Mouse (Mus musculus) limb, embryonic 13.5 days (tissue): ENCODE measurements around the gene Rnf157. TPM values are rescaled to one million over a fixed set of nuclear protein-coding genes. Genes with fewer than 3 reads are reported as not detected.

ENCODE experiments used
- ATAC-seq: fragments of 200-750 bp; cut with Nextera tagmentation; 2 replicates; pipeline ENCODE4 v1.8.0; 2017; ENCODE audit warnings: low read depth, moderate number of reproducible peaks, moderate TSS enrichment; ENCODE audit not compliant: low FRiP score
- H3K27ac ChIP-seq: fragments of 300-500 bp; sonication (generic); 2 replicates; pipeline ENCODE4 v1.5.1; 2015; ENCODE audit warnings: inconsistent platforms, mild to moderate bottlenecking, moderate library complexity
- H3K27me3 ChIP-seq: fragments of 300-500 bp; sonication (generic); 2 replicates; pipeline ENCODE4 v1.6.1; 2015; ENCODE audit warnings: mild to moderate bottlenecking, inconsistent platforms
- H3K36me3 ChIP-seq: fragments of 300-500 bp; sonication (generic); 2 replicates; pipeline ENCODE4 v1.6.1; 2015; ENCODE audit warnings: inconsistent platforms, mild to moderate bottlenecking, moderate library complexity
- H3K4me1 ChIP-seq: fragments of 300-500 bp; sonication (generic); 2 replicates; pipeline ENCODE4 v1.6.1; 2015; ENCODE audit warnings: inconsistent platforms
- H3K4me2 ChIP-seq: fragments of 300-500 bp; sonication (generic); replicated peaks from 2 replicates; pipeline ENCODE4 v1.6.1; 2015; ENCODE audit warnings: inconsistent platforms, mild to moderate bottlenecking, moderate library complexity
- H3K4me3 ChIP-seq: fragments of 300-500 bp; sonication (generic); 2 replicates; pipeline ENCODE4 v1.5.1; 2015; ENCODE audit warnings: moderate library complexity, mild to moderate bottlenecking, inconsistent platforms
- H3K9ac ChIP-seq: fragments of 300-500 bp; sonication (generic); 2 replicates; pipeline ENCODE4 v1.6.1; 2015; ENCODE audit warnings: mild to moderate bottlenecking, inconsistent platforms
- H3K9me3 ChIP-seq: fragments of 300-500 bp; sonication (generic); 2 replicates; pipeline ENCODE4 v1.6.1; 2016; ENCODE audit warnings: inconsistent platforms
- WGBS: fragments of 180-500 bp; shearing (Covaris S2); methylation state at CpG from one replicate; pipeline ENCODE4 v1.1.7; 2015; 5-methylcytosine and 5-hydroxymethylcytosine counted together
- polyA plus RNA-seq: library from polyadenylated mRNA; unstranded; fragments of >200 nt; fragmentation: Nextera tagmentation; extraction: Ambion mirVana; gene quantifications from 2 replicates; pipeline ENCODE4 v1.2.1, GENCODE M21; 2015

The Rnf157 gene
- polyA plus RNA-seq, 1 experiment from 2014 or later: 18.6 TPM

DNA sequence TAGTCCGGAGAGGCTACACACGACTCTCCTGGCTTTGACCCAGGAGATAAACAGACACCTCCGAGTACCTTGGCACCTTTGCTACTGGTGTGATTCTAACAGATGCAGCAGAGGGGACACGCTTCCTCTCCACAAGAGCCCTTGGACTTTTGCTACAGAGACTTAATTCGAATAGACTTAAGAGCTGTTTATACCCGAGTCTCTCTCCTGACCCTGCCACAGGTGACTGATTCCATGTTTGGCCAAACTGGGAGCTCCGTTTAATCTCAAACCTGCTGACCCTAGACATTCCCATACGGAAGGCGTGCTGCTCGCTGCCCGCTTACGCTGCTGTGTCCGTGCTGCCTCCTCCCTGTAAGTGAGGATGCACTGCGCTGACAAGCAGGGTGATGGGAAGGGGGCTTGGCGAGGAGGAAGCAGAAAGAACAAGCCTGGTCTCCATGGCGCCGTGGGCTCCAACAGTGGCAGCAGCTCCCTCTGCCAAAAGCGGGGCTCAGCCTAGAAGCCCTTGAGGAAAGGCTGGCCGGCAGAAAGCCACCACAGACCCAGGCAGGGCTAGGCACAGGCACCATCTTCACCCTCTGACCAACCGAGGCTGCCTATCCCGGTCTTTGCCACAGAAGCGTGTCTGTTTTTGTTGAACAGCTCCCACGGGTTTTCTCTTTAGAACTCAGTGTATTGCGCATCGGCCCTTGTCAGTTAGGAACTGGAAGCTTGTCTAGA, 70.6 kb downstream of the Rnf157 start:
- Histone ChIP-seq H3K36me3 (peaks cover 67% of the 10 kb centered on the region), H3K9ac (no peak overlapping the region), H3K4me1 (peaks cover 7% of the 10 kb centered on the region; the same call in 1 of the 2 replicates), H3K27ac (no peak overlapping the region), H3K4me3 (no peak overlapping the region), H3K27me3 (0 out of 2 replicates have a peak, but pooled peaks cover 2% of the 10 kb centered on the region), H3K4me2 (no peak overlapping the region), H3K9me3 (no peaks in the 10 kb centered on the region)
- 76% methylated on average over 25 of the region's 25 CpGs for WGBS
- no peak for ATAC-seq

DNA sequence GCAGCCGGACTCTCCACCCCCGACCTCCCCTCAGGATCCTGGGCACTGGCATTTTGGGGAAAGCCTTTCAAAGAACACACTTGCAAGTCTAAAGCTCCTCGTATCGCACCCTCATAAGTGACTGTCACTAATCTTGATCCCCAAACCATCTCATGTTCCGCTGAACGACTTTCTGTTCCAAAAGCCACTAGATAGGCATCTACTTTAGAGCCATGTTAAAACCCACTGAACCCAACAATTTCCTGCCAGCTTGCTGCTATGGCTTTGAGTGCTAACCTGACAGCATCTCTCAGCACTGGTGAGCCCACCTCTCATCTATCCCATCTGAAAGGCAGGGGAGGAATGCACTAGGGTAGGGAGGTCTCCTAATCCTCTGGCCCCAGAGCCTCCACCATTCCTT, 75.3 kb downstream of the Rnf157 start:
- H3K27ac ChIP-seq: no peak overlapping the region
- H3K4me2 ChIP-seq: 0 out of 2 replicates have a peak overlapping the region, but pooled peaks have one; percentile 16
- peaks cover 41% of the 10 kb centered on the region for H3K4me1 ChIP-seq
- peak overlapping the region; percentile 39; the same call in 1 of the 2 replicates for H3K9ac ChIP-seq
- peaks cover 26% of the 10 kb centered on the region for H3K36me3 ChIP-seq
- WGBS: 72% methylated on average over 6 of the region's 6 CpGs
- peaks cover 29% of the 10 kb centered on the region for H3K27me3 ChIP-seq
- no peaks in the 10 kb centered on the region for H3K9me3 ChIP-seq
- ATAC-seq: no peak
- no peak overlapping the region for H3K4me3 ChIP-seq

DNA sequence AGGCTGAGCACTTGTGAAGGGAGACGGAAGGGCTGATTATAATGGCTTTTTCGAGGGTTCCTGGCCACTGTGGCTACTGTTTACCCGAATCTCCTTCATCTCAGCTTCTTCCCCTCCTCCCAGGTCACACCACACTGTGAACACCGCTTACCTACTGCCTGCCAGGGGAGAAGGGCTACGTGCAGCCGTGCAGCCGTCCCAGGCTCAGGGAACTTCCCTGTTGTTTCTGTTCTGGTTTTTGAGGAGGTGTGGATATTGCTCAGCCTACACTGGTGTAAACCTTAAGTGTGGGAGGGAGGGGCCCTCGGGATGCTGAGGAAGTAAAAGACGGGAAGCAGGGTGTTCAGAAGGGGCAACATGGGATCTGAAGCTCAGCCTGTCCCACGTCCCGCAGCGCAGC, 75.8 kb downstream of the Rnf157 start:
- no peak overlapping the region for H3K4me3 ChIP-seq
- peaks cover 20% of the 10 kb centered on the region for H3K36me3 ChIP-seq
- H3K4me2 ChIP-seq: peak overlapping the region; percentile 16
- no peak overlapping the region for H3K27ac ChIP-seq
- peak overlapping the region; percentile 39; the same call in 1 of the 2 replicates for H3K9ac ChIP-seq
- peaks cover 34% of the 10 kb centered on the region for H3K27me3 ChIP-seq
- 32% methylated on average over 12 of the region's 12 CpGs for WGBS
- H3K9me3 ChIP-seq: no peaks in the 10 kb centered on the region
- ATAC-seq: no peak
- H3K4me1 ChIP-seq: peaks cover 46% of the 10 kb centered on the region

DNA sequence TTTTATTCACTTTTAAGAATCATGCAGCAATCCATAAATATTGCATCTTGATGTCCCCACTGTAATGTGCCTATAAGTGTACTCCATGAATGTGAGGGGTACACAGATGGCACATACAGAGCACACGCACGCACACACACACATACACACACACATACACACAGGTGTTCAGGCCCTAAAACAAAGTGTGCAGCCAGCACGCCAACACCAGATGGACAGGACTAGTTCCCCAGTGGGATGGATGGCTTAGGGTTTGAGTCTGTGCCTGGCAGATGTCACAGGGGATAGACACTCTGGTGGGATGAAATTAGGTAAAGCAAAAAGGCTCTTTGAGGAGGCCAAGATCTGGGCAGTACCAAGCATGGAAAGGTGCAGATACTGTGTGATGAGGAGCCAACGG, 76.4 kb downstream of the Rnf157 start:
- Histone ChIP-seq H3K4me1 (peaks cover 50% of the 10 kb centered on the region), H3K4me2 (peak overlapping the region; percentile 96), H3K27me3 (peaks cover 38% of the 10 kb centered on the region), H3K27ac (no peak overlapping the region), H3K36me3 (peaks cover 19% of the 10 kb centered on the region), H3K4me3 (peak overlapping the region; percentile 63), H3K9me3 (no peaks in the 10 kb centered on the region), H3K9ac (peak overlapping the region; percentile 71)
- 67% methylated on average over 4 of the region's 4 CpGs for WGBS
- ATAC-seq: no peak

DNA sequence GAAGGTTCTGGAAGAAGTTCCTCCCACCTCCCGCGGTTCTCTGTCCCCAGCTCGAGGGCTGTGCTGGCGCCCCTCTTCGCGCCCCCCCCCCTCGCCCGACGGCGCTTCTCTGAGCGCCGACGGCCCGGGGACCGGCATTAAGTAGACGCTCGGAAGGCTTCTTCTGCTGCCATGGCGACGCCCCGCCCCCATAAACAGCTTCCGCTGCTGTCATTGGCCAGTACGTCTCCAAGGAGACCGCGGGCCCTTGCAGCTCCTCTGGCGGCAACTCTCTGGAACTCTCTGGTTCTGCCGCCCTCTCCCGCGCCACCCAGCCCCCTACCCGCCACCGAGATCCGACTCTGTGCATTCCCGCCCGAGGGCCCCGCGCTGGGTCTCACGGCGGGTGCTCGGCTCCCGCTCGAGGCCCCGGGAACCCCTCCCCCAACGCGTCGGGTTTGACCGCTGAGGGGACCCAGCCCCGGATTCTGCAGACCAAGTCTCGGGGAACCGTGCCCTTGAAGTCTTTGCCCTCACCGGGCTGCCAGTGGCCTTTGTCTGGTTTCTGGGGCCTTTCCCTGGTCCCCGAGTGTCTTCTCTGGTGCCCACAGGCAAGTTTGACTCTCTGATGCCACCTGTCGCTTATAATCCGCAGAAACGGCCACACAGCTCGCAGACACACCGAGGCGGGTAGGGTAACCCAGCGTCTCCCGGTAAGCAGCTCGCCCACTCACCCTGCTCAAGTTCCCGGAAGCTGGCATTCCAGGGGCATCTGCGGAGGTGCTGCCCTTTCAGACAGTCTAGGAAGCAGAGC, 77.4 kb downstream of the Rnf157 start, which contains the start of gene Foxj1:
TSS of gene Foxj1 (minus strand) at position 156 of the 793 bp plus-strand sequence.
- WGBS: under 1% methylated on average over 61 of the region's 61 CpGs
- H3K27me3 ChIP-seq: peaks cover 38% of the 10 kb centered on the region

DNA sequence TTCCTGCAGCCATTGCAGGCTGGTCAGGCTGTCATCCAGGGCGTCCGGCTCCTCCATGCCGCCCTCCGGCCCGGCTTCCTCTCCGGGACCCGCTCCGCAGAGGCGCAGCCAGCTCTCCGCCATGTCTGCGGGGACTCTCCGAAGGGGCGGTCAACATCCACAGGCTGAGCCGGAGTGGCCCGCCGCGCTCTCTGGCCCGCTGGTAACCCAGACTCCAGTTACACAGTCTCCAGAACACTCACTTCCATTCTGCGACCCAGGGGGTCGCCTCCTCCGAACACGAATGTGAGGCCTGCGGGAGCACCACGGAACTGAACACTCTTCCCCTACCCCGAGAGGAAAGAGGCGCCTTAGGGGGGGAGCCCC, 78.4 kb downstream of the Rnf157 start:
- Histone ChIP-seq H3K4me2 (peak overlapping the region; percentile 96), H3K9me3 (no peaks in the 10 kb centered on the region), H3K36me3 (peaks cover 11% of the 10 kb centered on the region), H3K27ac (no peak overlapping the region), H3K4me3 (peak overlapping the region; percentile 63), H3K27me3 (peaks cover 38% of the 10 kb centered on the region), H3K4me1 (peaks cover 54% of the 10 kb centered on the region), H3K9ac (peak overlapping the region; percentile 40)
- WGBS: 2% methylated on average over 26 of the region's 26 CpGs
- no peak for ATAC-seq

More for the DNA sequence above, 77.4 kb downstream of the Rnf157 start, which contains the start of gene Foxj1:
- peaks cover 45% of the 10 kb centered on the region for H3K4me1 ChIP-seq
- peak within 1 kb of the TSS; percentile 96 for H3K4me2 ChIP-seq
- H3K4me3 ChIP-seq: peak within 1 kb of the TSS; percentile 63
- ATAC-seq: peak; percentile 90
- H3K36me3 ChIP-seq: peaks cover 16% of the 10 kb centered on the region
- no peaks in the 10 kb centered on the region for H3K9me3 ChIP-seq
- peak within 1 kb of the TSS; percentile 71 for H3K9ac ChIP-seq
- peak within 1 kb of the TSS; percentile 33; the same call in 1 of the 2 replicates for H3K27ac ChIP-seq

DNA sequence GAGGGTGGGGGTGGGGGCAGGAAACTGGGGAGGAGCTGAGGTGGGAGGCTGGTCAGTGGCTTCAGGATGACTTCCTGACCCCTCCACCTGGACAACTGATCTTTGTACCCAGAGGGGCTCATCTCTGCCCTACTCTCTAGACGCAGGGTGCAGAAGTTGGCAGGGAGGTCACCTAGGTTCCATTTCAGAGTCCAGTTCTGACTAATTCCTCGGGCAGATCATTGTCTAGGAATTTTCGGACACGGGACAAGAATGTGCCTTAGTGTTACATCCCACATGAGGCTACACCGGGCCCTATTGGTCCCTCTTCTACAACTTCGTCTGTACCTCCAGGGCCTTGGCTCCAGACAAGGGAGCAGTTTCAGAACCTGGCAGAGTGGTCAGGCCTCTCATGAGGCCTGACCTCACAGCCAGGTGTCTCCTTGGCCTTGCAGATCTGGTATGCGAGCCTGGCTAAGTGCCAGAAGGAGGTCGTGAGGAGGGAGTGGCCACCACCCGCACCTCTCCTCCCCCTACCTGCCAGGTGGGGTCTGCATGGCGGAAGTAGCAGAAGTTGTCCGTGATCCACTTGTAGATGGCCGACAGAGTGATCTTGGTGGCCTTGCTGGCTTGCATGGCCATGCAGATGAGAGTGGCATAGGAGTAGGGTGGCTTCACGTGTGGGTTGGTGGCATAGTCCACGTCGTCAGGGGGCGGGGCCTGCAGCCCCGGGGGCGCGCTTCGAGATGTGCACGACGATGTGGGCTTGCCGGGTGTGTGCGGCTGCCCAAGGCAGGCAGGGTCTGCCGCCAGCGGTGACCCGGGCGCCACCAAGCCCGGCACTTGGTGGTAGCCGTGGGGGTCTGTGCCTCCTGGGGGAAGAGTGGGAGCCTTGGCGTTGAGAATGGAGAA, 79.1 kb downstream of the Rnf157 start:
- peaks cover 8% of the 10 kb centered on the region for H3K36me3 ChIP-seq
- peaks cover 38% of the 10 kb centered on the region for H3K27me3 ChIP-seq
- no peaks in the 10 kb centered on the region for H3K9me3 ChIP-seq
- H3K4me1 ChIP-seq: peaks cover 60% of the 10 kb centered on the region
- H3K4me3 ChIP-seq: peak overlapping the region; percentile 63
- H3K9ac ChIP-seq: peak overlapping the region; percentile 40
- H3K27ac ChIP-seq: no peak overlapping the region
- 19% methylated on average over 31 of the region's 31 CpGs for WGBS
- peak overlapping the region; percentile 96 for H3K4me2 ChIP-seq
- ATAC-seq: no peak

DNA sequence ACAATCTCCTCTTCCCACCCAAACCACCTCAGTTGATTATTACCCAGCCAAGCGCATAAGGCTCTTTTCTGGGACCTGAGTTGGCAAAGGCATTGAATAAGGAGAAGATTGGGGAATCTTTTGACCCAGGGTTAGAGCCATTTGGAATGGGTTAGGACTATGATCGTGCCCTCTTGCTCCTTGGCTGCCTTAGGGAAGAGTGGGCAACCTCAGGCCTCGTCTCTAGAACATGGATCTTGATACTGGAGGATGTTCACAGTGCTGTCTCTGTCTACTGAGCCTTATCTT, 79.9 kb downstream of the Rnf157 start:
- peaks cover 1% of the 10 kb centered on the region; the same call in 1 of the 2 replicates for H3K36me3 ChIP-seq
- no peak for ATAC-seq
- no peak overlapping the region for H3K4me2 ChIP-seq
- H3K9ac ChIP-seq: no peak overlapping the region
- H3K27me3 ChIP-seq: peaks cover 37% of the 10 kb centered on the region
- no peaks in the 10 kb centered on the region for H3K9me3 ChIP-seq
- 92% methylated on average over 3 of the region's 3 CpGs for WGBS
- H3K4me3 ChIP-seq: no peak overlapping the region
- H3K4me1 ChIP-seq: peaks cover 63% of the 10 kb centered on the region
- H3K27ac ChIP-seq: no peak overlapping the region

DNA sequence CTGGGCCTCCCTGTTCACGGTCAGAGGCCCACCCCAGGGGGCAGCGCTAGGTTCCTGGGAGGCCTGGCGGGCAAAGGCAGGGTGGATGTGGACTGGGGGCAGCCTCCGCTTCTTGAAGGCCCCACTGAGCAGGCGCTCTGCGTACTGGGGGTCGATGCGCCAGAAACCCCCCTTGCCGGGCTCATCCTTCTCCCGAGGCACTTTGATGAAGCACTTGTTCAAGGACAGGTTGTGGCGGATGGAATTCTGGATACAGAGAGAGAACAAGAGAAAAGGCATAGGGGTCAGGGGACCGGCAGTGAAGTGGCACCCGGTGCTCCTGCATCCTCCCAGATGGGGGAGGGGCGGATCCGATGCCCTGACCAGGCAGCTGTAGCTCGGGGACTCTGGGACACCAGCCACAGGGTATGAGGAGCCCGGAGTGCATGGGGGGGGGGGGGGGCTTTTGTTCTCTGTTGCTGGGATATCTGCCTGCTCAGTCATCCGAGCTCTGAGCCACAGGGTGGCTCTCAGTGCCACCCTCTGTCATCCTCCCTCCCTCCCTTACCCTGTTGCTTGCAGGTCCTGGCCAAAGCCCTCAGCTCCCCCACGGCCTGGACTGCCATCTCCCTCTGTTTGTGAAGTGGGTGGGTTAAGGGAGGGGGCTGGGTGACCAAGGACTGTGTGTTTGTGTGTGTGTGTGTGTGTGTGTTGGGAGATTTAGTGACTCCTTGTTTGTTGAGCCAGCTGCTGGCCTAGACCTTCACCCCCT, 80.4 kb downstream of the Rnf157 start:
- H3K4me3 ChIP-seq: no peak overlapping the region
- H3K9ac ChIP-seq: no peak overlapping the region
- no peak overlapping the region for H3K4me2 ChIP-seq
- H3K9me3 ChIP-seq: no peaks in the 10 kb centered on the region
- ATAC-seq: no peak
- no peaks in the 10 kb centered on the region for H3K36me3 ChIP-seq
- peaks cover 36% of the 10 kb centered on the region for H3K27me3 ChIP-seq
- 51% methylated on average over 19 of the region's 19 CpGs for WGBS
- no peak overlapping the region for H3K27ac ChIP-seq
- peaks cover 62% of the 10 kb centered on the region for H3K4me1 ChIP-seq

DNA sequence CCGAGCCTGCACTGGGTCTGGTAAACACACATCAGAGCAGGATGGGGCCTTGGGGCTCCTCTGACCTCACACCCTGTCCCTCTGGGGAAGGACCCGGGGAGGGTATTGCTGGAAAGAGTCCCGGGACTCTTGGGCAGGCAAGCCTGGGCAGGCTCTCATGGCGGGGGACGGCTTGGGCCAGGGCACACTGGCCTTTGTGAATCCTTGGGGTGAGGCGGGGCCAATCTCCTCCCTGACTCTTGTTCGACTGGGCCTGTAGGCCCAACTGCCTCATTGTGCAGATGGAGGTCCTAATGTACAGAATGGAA, 82.7 kb downstream of the Rnf157 start:
- no peak overlapping the region for H3K4me3 ChIP-seq
- H3K27ac ChIP-seq: no peak overlapping the region
- H3K36me3 ChIP-seq: no peaks in the 10 kb centered on the region

More for the DNA sequence above, 82.7 kb downstream of the Rnf157 start:
- Histone ChIP-seq H3K4me1 (peaks cover 48% of the 10 kb centered on the region), H3K9me3 (no peaks in the 10 kb centered on the region), H3K4me2 (no peak overlapping the region), H3K9ac (no peak overlapping the region), H3K27me3 (peaks cover 35% of the 10 kb centered on the region)
- no peak for ATAC-seq
- WGBS: 71% methylated on average over 7 of the region's 7 CpGs
